Mouse (Mus musculus) kidney, adult 10 weeks (tissue): ENCODE measurements around the gene Gm5478. TPM values are rescaled to one million over a fixed set of nuclear protein-coding genes. Genes with fewer than 3 reads are reported as not detected.

Experiments used
- polyA plus RNA-seq: library from polyadenylated mRNA; stranded (reverse); fragments of 350-450 nt; fragmentation: Illumina TruSeq; extraction: RNeasy Lipid Tissue Mini Kit (QIAGEN cat#74804); gene quantifications from one replicate; pipeline ENCODE4 v1.2.3, GENCODE M21; 2014; ENCODE audit warnings: low read depth, low replicate concordance

The Gm5478 gene
- not detected for polyA plus RNA-seq

DNA sequence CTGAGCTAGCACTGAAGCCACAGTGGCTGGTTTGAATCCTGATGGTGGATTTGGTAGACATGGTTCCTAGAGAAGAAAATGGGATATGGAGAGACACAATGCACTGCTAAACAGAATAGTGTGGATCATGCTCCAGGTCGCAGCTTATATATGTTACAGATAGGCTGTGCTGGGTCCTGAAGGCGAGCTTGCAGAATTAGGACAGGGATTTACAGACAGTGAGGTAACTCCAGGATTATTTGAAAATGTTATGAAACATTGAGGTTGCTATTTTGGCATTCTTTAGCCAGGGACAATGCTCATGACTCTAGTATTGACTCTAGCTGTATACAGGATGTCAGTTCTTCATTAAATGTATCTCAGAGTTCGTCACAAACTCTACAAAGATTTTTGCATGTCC, at the start of gene Gm5478:
Gm5478 (minus strand) TSS at position 101 of the 400 bp plus-strand sequence.

DNA sequence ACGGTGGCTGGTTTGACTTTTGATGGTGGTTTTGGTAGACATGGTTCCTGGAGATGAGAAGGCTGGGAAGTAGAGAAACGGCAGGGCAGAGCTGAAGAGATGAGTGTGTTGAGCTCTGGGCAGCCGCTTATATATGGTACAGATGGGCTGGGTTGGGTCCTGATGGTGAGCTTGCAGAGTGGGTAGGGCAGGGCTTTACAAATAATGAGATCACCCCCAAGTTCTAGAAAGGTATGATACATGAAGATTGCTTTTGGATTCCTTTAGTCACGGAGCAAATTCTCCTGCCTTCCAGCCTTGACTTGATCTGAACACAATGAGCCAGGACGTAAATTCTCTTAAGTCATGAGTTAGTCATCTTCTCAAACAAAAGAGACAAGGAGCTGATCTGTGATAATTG, 47.0 kb upstream of the Gm5478 start, which contains the start of gene Krt6a:
Krt6a (minus strand) TSS at position 101 of the 400 bp plus-strand sequence.

DNA sequence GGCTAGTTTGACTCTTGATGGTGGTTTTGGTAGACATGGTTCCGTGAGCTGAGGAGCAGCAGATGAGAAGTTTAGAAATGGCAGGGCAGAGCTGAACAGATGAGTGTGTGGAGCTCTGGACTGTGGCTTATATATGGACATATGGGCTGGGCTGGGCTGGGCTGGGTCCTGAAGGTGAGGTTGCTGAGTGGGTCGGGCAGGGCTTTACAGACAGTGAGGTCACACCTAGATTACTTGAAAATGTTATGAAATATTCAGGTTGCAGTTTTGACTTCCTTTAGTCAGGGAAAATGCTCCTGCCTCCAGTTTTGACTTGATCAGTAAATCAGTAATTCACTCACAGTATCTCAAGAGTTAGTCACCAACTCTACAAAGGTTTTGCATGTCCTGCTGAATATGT, 33.0 kb upstream of the Gm5478 start, which contains the start of gene Krt6b:
Krt6b (minus strand) TSS at position 101 of the 400 bp plus-strand sequence.

DNA sequence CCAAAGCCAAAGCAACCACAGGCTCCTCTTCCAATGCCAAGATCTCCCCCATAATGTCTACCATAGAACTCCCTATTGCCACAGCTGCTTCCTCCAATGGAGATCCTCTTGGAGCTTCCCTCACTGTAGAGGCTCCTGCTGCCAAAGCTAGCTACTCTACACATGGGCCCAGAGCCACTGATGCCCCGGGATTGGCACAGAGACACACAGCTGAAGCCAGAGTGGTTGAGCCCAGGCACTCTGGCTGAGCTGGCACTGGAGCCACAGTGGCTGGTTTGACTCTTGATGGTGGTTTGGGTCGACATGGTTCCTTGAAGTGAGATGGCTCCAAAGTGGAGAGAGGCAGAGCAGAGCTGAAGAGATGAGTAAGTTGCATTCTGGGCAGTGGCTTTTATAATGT, 19.3 kb downstream of the Gm5478 start, which contains the start of gene Gm5414:
Gm5414 (minus strand) TSS at position 305 of the 400 bp plus-strand sequence.

Other genes starting within 250 kb of the Gm5478 start
- 6.0 TPM for gene Krt7, start 236.3 kb downstream of the Gm5478 start, polyA plus RNA-seq
- gene Krt87, start 208.6 kb downstream of the Gm5478 start, polyA plus RNA-seq: not detected
- gene Krt88, start 199.6 kb downstream of the Gm5478 start, polyA plus RNA-seq: not detected
- not detected for gene Krt81, start 183.6 kb downstream of the Gm5478 start, polyA plus RNA-seq
- not detected for gene Krt86, start 173.9 kb downstream of the Gm5478 start, polyA plus RNA-seq
- not detected for gene Krt83, start 155.9 kb downstream of the Gm5478 start, polyA plus RNA-seq
- gene Gm49425, start 130.1 kb downstream of the Gm5478 start, polyA plus RNA-seq: not detected
- gene Krt84, start 114.6 kb downstream of the Gm5478 start, polyA plus RNA-seq: not detected
- not detected for gene Krt82, start 96.7 kb downstream of the Gm5478 start, polyA plus RNA-seq
- not detected for gene Krt90, start 84.4 kb downstream of the Gm5478 start, polyA plus RNA-seq
- not detected for gene Krt75, start 73.5 kb downstream of the Gm5478 start, polyA plus RNA-seq
- not detected for gene Gm5414, start 19.2 kb downstream of the Gm5478 start, polyA plus RNA-seq
- not detected for gene Krt6b, start 32.9 kb upstream of the Gm5478 start, polyA plus RNA-seq
- not detected for gene Krt6a, start 46.9 kb upstream of the Gm5478 start, polyA plus RNA-seq
- gene Krt5, start 65.5 kb upstream of the Gm5478 start, polyA plus RNA-seq: not detected
- not detected for gene Krt71, start 95.7 kb upstream of the Gm5478 start, polyA plus RNA-seq
- gene Krt72, start 139.1 kb upstream of the Gm5478 start, polyA plus RNA-seq: not detected
- not detected for gene Krt73, start 155.0 kb upstream of the Gm5478 start, polyA plus RNA-seq
- gene Krt2, start 170.8 kb upstream of the Gm5478 start, polyA plus RNA-seq: not detected
- not detected for gene Krt1, start 203.4 kb upstream of the Gm5478 start, polyA plus RNA-seq
- not detected for gene Krt77, start 222.3 kb upstream of the Gm5478 start, polyA plus RNA-seq
- gene Krt76, start 245.5 kb upstream of the Gm5478 start, polyA plus RNA-seq: not detected